Comparison of ENCODE assay signal across 29 mouse cellular contexts in the genomic region with DNA sequence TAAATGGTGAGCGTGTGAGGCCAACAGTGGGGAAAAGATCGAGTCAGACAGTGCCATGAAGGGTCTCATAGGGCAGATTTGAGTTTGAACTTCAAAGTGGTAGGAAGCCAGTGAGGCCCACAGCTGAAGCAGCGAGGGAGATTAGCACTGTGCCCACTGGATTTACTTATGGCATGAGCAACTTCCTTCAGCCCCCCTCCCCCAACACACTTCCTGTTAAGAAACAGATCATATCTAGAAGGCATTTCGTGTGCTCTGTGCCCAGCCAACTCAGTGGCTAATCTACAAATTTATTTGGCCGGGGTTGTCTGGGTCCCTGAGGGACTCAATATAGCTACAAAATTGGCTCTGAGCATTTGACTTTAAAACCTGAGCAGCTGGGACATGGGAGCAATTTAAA.
A peak's percentile ranks its signal among the peaks of the same experiment; 100 is the strongest.
DNase-seq lines count a peak whose midpoint lies in the region; ATAC-seq and TF ChIP-seq lines count a peak whose summit lies in the region.
"Had no signal": no experiment of that assay in that cellular context is flagged by ENCODE, and none has a peak within 500 bp of the region (broad histone marks: within the 10 kb centered on the region; RNA-seq: fewer than 3 reads in every experiment).

No protein-coding gene starts in this region.

- no peak overlapping the region for H3K4me2 ChIP-seq in heart, embryonic 12.5 days
- H3K4me2 ChIP-seq: heart, embryonic 13.5 days; hindbrain, embryonic 13.5 days; limb, embryonic 15.5 days; liver, embryonic 15.5 days; neural tube, embryonic 13.5 days had no signal

- no peak overlapping the region for H3K4me3 ChIP-seq in heart, embryonic 12.5 days
- H3K4me3 ChIP-seq in thymus, adult 2 months (ENCODE audit: control insufficient read depth, insufficient read depth, low read length) = no peak overlapping the region
- H3K4me3 ChIP-seq: forebrain, embryonic 10.5 days; heart, embryonic 13.5 days; hindbrain, embryonic 13.5 days; limb, embryonic 15.5 days; liver, embryonic 15.5 days; midbrain, embryonic 10.5 days; myocyte; neural tube, embryonic 13.5 days had no signal

- ATAC-seq in heart, embryonic 12.5 days (ENCODE audit: insufficient number of reproducible peaks, low FRiP score) = no peak
- peak; percentile 63 for ATAC-seq in common myeloid progenitor, adult 5-6 weeks (replicated peaks; ENCODE audit: low read depth, poor library complexity, severe bottlenecking)
- peak; percentile 65 for ATAC-seq in megakaryocyte progenitor cell, adult 5-6 weeks (replicated peaks; ENCODE audit: poor library complexity)
- ATAC-seq: forebrain, embryonic 16.5 days; inflammation-experienced regulatory T-cells, adult 6 months; midbrain, embryonic 16.5 days; Patski had no signal

- no peaks in the 10 kb centered on the region for H3K27me3 ChIP-seq in heart, embryonic 12.5 days (replicated peaks)
- H3K27me3 ChIP-seq in thymus, adult 2 months (ENCODE audit: control insufficient read depth, insufficient read depth, low read length) = no peaks in the 10 kb centered on the region
- H3K27me3 ChIP-seq: hindbrain, embryonic 13.5 days; limb, embryonic 15.5 days; liver, embryonic 15.5 days; neural tube, embryonic 13.5 days; Patski had no signal

- H3K27ac ChIP-seq in heart, embryonic 12.5 days (ENCODE audit: poor library complexity, severe bottlenecking) = peak overlapping the region; percentile 12; the same call in 1 of the 2 replicates
- H3K27ac ChIP-seq in thymus, adult 2 months (ENCODE audit: control insufficient read depth, insufficient read depth, low read length) = no peak overlapping the region
- H3K27ac ChIP-seq: forebrain, embryonic 10.5 days; heart, embryonic 13.5 days; hindbrain, embryonic 13.5 days; kidney, postnatal 0 days; limb, embryonic 15.5 days; liver, embryonic 15.5 days; midbrain, embryonic 10.5 days; neural tube, embryonic 13.5 days had no signal

- TF ChIP-seq CTCF in thymus, adult 2 months (IDR thresholded peaks at IDR 0.05; ENCODE audit: borderline replicate concordance, control insufficient read depth, extremely low read depth, insufficient read depth, low read length, poor library complexity) = no peak

- intact Hi-C loops in heart, postnatal 25 days (cut with DNase I) = no loop called here

- peaks cover 3% of the 10 kb centered on the region; the same call in 1 of the 2 replicates for H3K9me3 ChIP-seq in heart, embryonic 12.5 days (replicated peaks)
- H3K9me3 ChIP-seq: forebrain, embryonic 10.5 days; heart, embryonic 13.5 days; hindbrain, embryonic 13.5 days; limb, embryonic 15.5 days; liver, embryonic 15.5 days; midbrain, embryonic 10.5 days; neural tube, embryonic 13.5 days had no signal

- no peak for TF ChIP-seq POLR2A in thymus, adult 2 months (IDR thresholded peaks at IDR 0.05; ENCODE audit: control insufficient read depth, extremely low read depth, insufficient read depth, low read length, poor library complexity)

- peaks cover 25% of the 10 kb centered on the region for H3K36me3 ChIP-seq in heart, embryonic 12.5 days
- H3K36me3 ChIP-seq in thymus, adult 2 months (ENCODE audit: control insufficient read depth, insufficient read depth, low read length) = no peaks in the 10 kb centered on the region
- H3K36me3 ChIP-seq: forebrain, embryonic 10.5 days; hindbrain, embryonic 13.5 days; limb, embryonic 15.5 days; liver, embryonic 15.5 days; midbrain, embryonic 10.5 days; neural tube, embryonic 13.5 days had no signal

- WGBS in heart, embryonic 12.5 days = 41% methylated on average over 5 of the region's 5 CpGs
- 37% methylated on average over 5 of the region's 5 CpGs for WGBS in thymus, adult 2 months

- H3K9ac ChIP-seq in heart, embryonic 12.5 days = no peak overlapping the region
- H3K9ac ChIP-seq: heart, embryonic 13.5 days; hindbrain, embryonic 13.5 days; limb, embryonic 15.5 days; liver, embryonic 15.5 days; neural tube, embryonic 13.5 days had no signal

- DNase-seq in heart, postnatal 25 days (ENCODE audit: low spot score) = no peak
- DNase-seq in thymus, adult 2 months = peak; percentile 5
- no peak for DNase-seq in thymus, postnatal 25 days
- DNase-seq in cerebellum, adult 18-20 months = no peak
- DNase-seq: adrenal gland, adult 2 months; cerebellum, adult 8-10 months; gastrocnemius, postnatal 10 days; heart, adult 18-20 months; heart, postnatal 36 days; kidney, adult 18-20 months; left cerebral cortex, postnatal 4 days; retina, postnatal 1 day; thymus, adult 18-20 months had no signal

- H3K4me1 ChIP-seq in heart, embryonic 12.5 days (replicated peaks) = peaks cover 27% of the 10 kb centered on the region
- peaks cover 3% of the 10 kb centered on the region for H3K4me1 ChIP-seq in thymus, adult 2 months (replicated peaks; ENCODE audit: control insufficient read depth, insufficient read depth, low read length)
- H3K4me1 ChIP-seq: forebrain, embryonic 10.5 days; hindbrain, embryonic 13.5 days; limb, embryonic 15.5 days; liver, embryonic 15.5 days; midbrain, embryonic 10.5 days; neural tube, embryonic 13.5 days had no signal
